Mouse (Mus musculus) erythroblast, embryonic 14.5 days (primary cell): ENCODE measurements around the gene Gm38655. TPM values are rescaled to one million over a fixed set of nuclear protein-coding genes. Genes with fewer than 3 reads are reported as not detected.
A peak's percentile ranks its signal among the peaks of the same experiment; 100 is the strongest.

Experiments
- H3K27me3 ChIP-seq: 2 replicates; pipeline ENCODE4 v1.6.1; 2012; ENCODE audit warnings: inconsistent platforms; ENCODE audit not compliant: control insufficient read depth
- H3K36me3 ChIP-seq: 2 replicates; pipeline ENCODE4 v1.6.1; 2012; ENCODE audit warnings: mild to moderate bottlenecking, inconsistent platforms; ENCODE audit not compliant: control insufficient read depth
- H3K4me1 ChIP-seq: 2 replicates; pipeline ENCODE4 v1.6.1; 2012; ENCODE audit warnings: inconsistent platforms; ENCODE audit not compliant: control insufficient read depth
- H3K4me3 ChIP-seq: replicated peaks from 2 replicates; pipeline ENCODE3; 2012; ENCODE audit warnings: moderate library complexity, mild to moderate bottlenecking, inconsistent platforms
- H3K9me3 ChIP-seq: 2 replicates; pipeline ENCODE4 v1.6.1; 2012; ENCODE audit warnings: low read length, inconsistent platforms, mixed read lengths; ENCODE audit not compliant: control insufficient read depth
- GATA1 ChIP-seq: IDR thresholded peaks from 2 replicates; pipeline ENCODE4 v1.6.1; 2012; ENCODE audit warnings: low read length, inconsistent platforms, mixed read lengths
- TAL1 ChIP-seq: IDR thresholded peaks from 3 replicates; pipeline ENCODE4 v1.6.1; 2012; ENCODE audit warnings: low read length, inconsistent platforms, mixed read lengths
- polyA plus RNA-seq: library from polyadenylated mRNA; stranded (reverse); fragments of >175 nt; gene quantifications from 2 replicates; pipeline ENCODE4 v1.2.3, GENCODE M21; 2012

Gm38655 gene
- polyA plus RNA-seq, 1 experiment = not detected

- peaks cover 67% of the 10 kb centered on the region for H3K36me3 ChIP-seq
- H3K4me3 ChIP-seq = no peak overlapping the region
- H3K27me3 ChIP-seq = no peaks in the 10 kb centered on the region
- TF ChIP-seq TAL1 (no peak), GATA1 (no peak)
- H3K4me1 ChIP-seq = no peaks in the 10 kb centered on the region; the same call in 1 of the 2 replicates
- H3K9me3 ChIP-seq = no peaks in the 10 kb centered on the region
Measured at GRCm38 (mm10) chr17:25211705-25212104, 36.4 kb upstream of the Gm38655 start.

GRCm38 (mm10) chr17:25210680-25211466, 35.6 kb upstream of the Gm38655 start:
- Histone ChIP-seq H3K36me3 (peaks cover 63% of the 10 kb centered on the region), H3K4me1 (no peaks in the 10 kb centered on the region; the same call in 1 of the 2 replicates)
- TF ChIP-seq GATA1 (no peak), TAL1 (no peak)

DNA sequence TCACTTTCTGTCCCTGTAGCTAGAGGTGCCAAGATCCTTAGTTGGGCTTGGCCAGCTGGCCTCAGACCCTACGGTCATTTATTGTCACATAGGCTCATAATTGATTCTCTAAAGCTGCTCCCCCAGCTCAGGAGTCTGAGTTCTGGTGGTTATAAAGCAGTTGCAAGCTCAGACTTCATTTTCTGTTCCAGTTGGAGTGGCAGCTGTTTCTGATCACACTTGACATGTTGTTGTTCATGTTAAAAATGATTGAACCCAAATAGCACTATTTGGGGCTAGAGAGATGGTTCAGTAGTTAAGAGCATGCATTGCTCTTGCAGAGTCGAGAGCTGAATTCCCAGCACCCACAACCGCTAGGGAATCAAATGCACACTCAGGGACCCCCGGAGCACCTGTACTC, 34.7 kb upstream of the Gm38655 start:
- Histone ChIP-seq H3K9me3 (no peaks in the 10 kb centered on the region), H3K4me1 (no peaks in the 10 kb centered on the region), H3K27me3 (no peaks in the 10 kb centered on the region), H3K36me3 (peaks cover 64% of the 10 kb centered on the region), H3K4me3 (no peak overlapping the region)
- TF ChIP-seq TAL1 (no peak), GATA1 (no peak)

More at GRCm38 (mm10) chr17:25210680-25211466, 35.6 kb upstream of the Gm38655 start:
- Histone ChIP-seq H3K9me3 (no peaks in the 10 kb centered on the region), H3K27me3 (no peaks in the 10 kb centered on the region), H3K4me3 (no peak overlapping the region)

DNA sequence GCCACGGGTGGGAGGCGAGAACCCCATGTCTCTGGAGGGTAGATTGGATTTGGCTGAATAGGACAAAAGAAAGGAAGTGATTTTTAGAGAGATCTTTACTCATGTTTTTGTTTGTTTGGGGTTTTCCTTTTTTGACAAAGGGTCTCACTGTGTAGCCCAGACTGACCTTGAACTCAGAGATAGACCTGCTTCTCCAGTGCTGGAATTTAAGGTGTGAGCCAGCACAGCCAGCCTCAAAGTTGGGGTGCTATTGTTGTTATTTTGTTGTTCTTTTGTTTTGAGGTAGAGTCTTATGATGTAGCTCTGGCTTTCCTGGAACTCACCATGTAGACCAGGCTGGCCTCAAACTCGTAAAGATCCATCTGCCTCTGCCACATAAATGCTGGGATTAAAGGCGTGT, 27.1 kb upstream of the Gm38655 start:
- peaks cover 2% of the 10 kb centered on the region for H3K4me1 ChIP-seq
- no peaks in the 10 kb centered on the region for H3K27me3 ChIP-seq
- TF ChIP-seq TAL1 (no peak), GATA1 (no peak)
- no peak overlapping the region for H3K4me3 ChIP-seq
- peaks cover 49% of the 10 kb centered on the region for H3K36me3 ChIP-seq
- no peaks in the 10 kb centered on the region for H3K9me3 ChIP-seq

DNA sequence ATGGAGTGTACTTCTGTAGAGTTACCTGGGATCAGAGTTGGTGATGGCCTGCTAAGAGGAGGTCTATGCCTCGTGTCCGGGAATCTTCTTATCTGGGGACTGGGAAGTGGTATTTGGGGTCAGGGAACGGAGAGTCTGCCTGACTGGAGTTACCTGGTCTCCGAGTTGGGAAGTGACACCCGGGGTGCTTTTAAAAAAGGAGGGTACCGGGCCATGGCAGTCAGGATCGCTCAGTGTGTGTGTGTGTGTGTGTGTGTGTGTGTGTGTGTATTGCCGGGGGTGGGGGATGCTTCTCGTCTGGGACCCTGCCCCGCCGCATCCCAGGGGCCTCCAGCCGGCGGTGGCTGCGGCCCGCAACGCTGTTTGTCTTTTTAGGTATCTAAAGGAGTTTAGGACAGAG, 13.8 kb upstream of the Gm38655 start:
- H3K36me3 ChIP-seq = peaks cover 26% of the 10 kb centered on the region
- H3K9me3 ChIP-seq = no peaks in the 10 kb centered on the region
- H3K4me1 ChIP-seq = peaks cover 50% of the 10 kb centered on the region
- peak overlapping the region; percentile 84 for H3K4me3 ChIP-seq
- no peak for TF ChIP-seq GATA1
- TF ChIP-seq TAL1 = no peak
- H3K27me3 ChIP-seq = peaks cover 5% of the 10 kb centered on the region; the same call in 1 of the 2 replicates

GRCm38 (mm10) chr17:25188150-25189031, 13.1 kb upstream of the Gm38655 start, which contains the start of gene Unkl:
TSS of gene Unkl (plus strand) at chr17:25188397.
- TF ChIP-seq GATA1 (no peak), TAL1 (no peak)
- Histone ChIP-seq H3K4me1 (peaks cover 57% of the 10 kb centered on the region), H3K36me3 (peaks cover 20% of the 10 kb centered on the region), H3K4me3 (peak within 1 kb of the TSS; percentile 84), H3K27me3 (peaks cover 5% of the 10 kb centered on the region; the same call in 1 of the 2 replicates), H3K9me3 (no peaks in the 10 kb centered on the region)

GRCm38 (mm10) chr17:25187784-25188149, 12.5 kb upstream of the Gm38655 start:
- no peaks in the 10 kb centered on the region for H3K9me3 ChIP-seq
- peaks cover 63% of the 10 kb centered on the region for H3K4me1 ChIP-seq
- peaks cover 6% of the 10 kb centered on the region for H3K27me3 ChIP-seq
- H3K4me3 ChIP-seq = peak overlapping the region; percentile 84
- TF ChIP-seq GATA1 (no peak), TAL1 (no peak)
- peaks cover 15% of the 10 kb centered on the region for H3K36me3 ChIP-seq

- peaks cover 67% of the 10 kb centered on the region for H3K4me1 ChIP-seq
- H3K27me3 ChIP-seq = peaks cover 25% of the 10 kb centered on the region
- H3K36me3 ChIP-seq = peaks cover 6% of the 10 kb centered on the region
- TF ChIP-seq TAL1 (no peak), GATA1 (no peak)
- no peaks in the 10 kb centered on the region for H3K9me3 ChIP-seq
- peak overlapping the region; percentile 77 for H3K4me3 ChIP-seq
Measured at GRCm38 (mm10) chr17:25184961-25185360, 9.7 kb upstream of the Gm38655 start.
